Mouse (Mus musculus): ENCODE measurements around the gene 1520401A03Rik. TPM values are rescaled to one million over a fixed set of nuclear protein-coding genes. Genes with fewer than 3 reads are reported as not detected.

The 1520401A03Rik gene
- polyA plus RNA-seq, 1 experiment from 2014 or later = 0.06 TPM

Other genes with a start within 250 kb of the 1520401A03Rik start
- gene Vmn2r117, start 243.1 kb downstream of the 1520401A03Rik start, polyA plus RNA-seq (2015; fragmentation: Nextera tagmentation; extraction: Ambion mirVana) = not detected in 2 replicates
- 19.4 and 19.7 TPM in 2 replicates for gene Zfp213, start 158.5 kb downstream of the 1520401A03Rik start, polyA plus RNA-seq (2015; fragmentation: Nextera tagmentation; extraction: Ambion mirVana)
- 30.4 and 31.9 TPM in 2 replicates for gene Zfp13, start 123.3 kb downstream of the 1520401A03Rik start, polyA plus RNA-seq (2015; fragmentation: Nextera tagmentation; extraction: Ambion mirVana)
- not detected in 2 replicates for gene Zscan10, start 121.9 kb downstream of the 1520401A03Rik start, polyA plus RNA-seq (2015; fragmentation: Nextera tagmentation; extraction: Ambion mirVana)
- gene Mmp25, start 77.5 kb downstream of the 1520401A03Rik start, polyA plus RNA-seq (2015; fragmentation: Nextera tagmentation; extraction: Ambion mirVana) = 1.2 and 1.7 TPM in 2 replicates
- gene Bicdl2, start 62.3 kb downstream of the 1520401A03Rik start, polyA plus RNA-seq (2015; fragmentation: Nextera tagmentation; extraction: Ambion mirVana) = 0.22 TPM in 1 of 2 replicates, not detected in the other
- 120 and 121 TPM in 2 replicates for gene Hcfc1r1, start 49.2 kb downstream of the 1520401A03Rik start, polyA plus RNA-seq (2015; fragmentation: Nextera tagmentation; extraction: Ambion mirVana)
- gene Thoc6, start 48.9 kb downstream of the 1520401A03Rik start, polyA plus RNA-seq (2015; fragmentation: Nextera tagmentation; extraction: Ambion mirVana) = 39.1 and 42.9 TPM in 2 replicates
- gene Tnfrsf12a, start 45.3 kb downstream of the 1520401A03Rik start, polyA plus RNA-seq (2015; fragmentation: Nextera tagmentation; extraction: Ambion mirVana) = 2.4 and 2.5 TPM in 2 replicates
- 0.23 TPM in 1 of 2 replicates, not detected in the other for gene Cldn6, start 43.5 kb downstream of the 1520401A03Rik start, polyA plus RNA-seq (2015; fragmentation: Nextera tagmentation; extraction: Ambion mirVana)
- gene Cldn9, start 38.8 kb downstream of the 1520401A03Rik start, polyA plus RNA-seq (2015; fragmentation: Nextera tagmentation; extraction: Ambion mirVana) = 0.68 and 0.89 TPM in 2 replicates
- 22.6 and 23.1 TPM in 2 replicates for gene Pkmyt1, start 3.6 kb upstream of the 1520401A03Rik start, polyA plus RNA-seq (2015; fragmentation: Nextera tagmentation; extraction: Ambion mirVana)
- 70.9 and 72.6 TPM in 2 replicates for gene Paqr4, start 18.1 kb upstream of the 1520401A03Rik start, polyA plus RNA-seq (2015; fragmentation: Nextera tagmentation; extraction: Ambion mirVana)
- gene Kremen2, start 23.1 kb upstream of the 1520401A03Rik start, polyA plus RNA-seq (2015; fragmentation: Nextera tagmentation; extraction: Ambion mirVana) = 1.4 and 1.5 TPM in 2 replicates
- 242 and 257 TPM in 2 replicates for gene Flywch1, start 48.8 kb upstream of the 1520401A03Rik start, polyA plus RNA-seq (2015; fragmentation: Nextera tagmentation; extraction: Ambion mirVana)
- gene Flywch2, start 63.3 kb upstream of the 1520401A03Rik start, polyA plus RNA-seq (2015; fragmentation: Nextera tagmentation; extraction: Ambion mirVana) = 90.1 and 90.2 TPM in 2 replicates
- gene Srrm2, start 67.7 kb upstream of the 1520401A03Rik start, polyA plus RNA-seq (2015; fragmentation: Nextera tagmentation; extraction: Ambion mirVana) = 552 and 579 TPM in 2 replicates
- 1,171 and 1,223 TPM in 2 replicates for gene Elob, start 106.4 kb upstream of the 1520401A03Rik start, polyA plus RNA-seq (2015; fragmentation: Nextera tagmentation; extraction: Ambion mirVana)
- gene Prss33, start 113.3 kb upstream of the 1520401A03Rik start, polyA plus RNA-seq (2015; fragmentation: Nextera tagmentation; extraction: Ambion mirVana) = 0.15 and 0.22 TPM in 2 replicates
- not detected in 2 replicates for gene Prss32, start 121.1 kb upstream of the 1520401A03Rik start, polyA plus RNA-seq (2015; fragmentation: Nextera tagmentation; extraction: Ambion mirVana)
- gene Prss41, start 121.4 kb upstream of the 1520401A03Rik start, polyA plus RNA-seq (2015; fragmentation: Nextera tagmentation; extraction: Ambion mirVana) = 1.4 and 1.6 TPM in 2 replicates
- gene Prss21, start 145.3 kb upstream of the 1520401A03Rik start, polyA plus RNA-seq (2015; fragmentation: Nextera tagmentation; extraction: Ambion mirVana) = not detected in 2 replicates
- gene Dcpp1, start 158.1 kb upstream of the 1520401A03Rik start, polyA plus RNA-seq (2015; fragmentation: Nextera tagmentation; extraction: Ambion mirVana) = not detected in 2 replicates
- not detected in 2 replicates for gene Dcpp2, start 158.1 kb upstream of the 1520401A03Rik start, polyA plus RNA-seq (2015; fragmentation: Nextera tagmentation; extraction: Ambion mirVana)
- gene Dcpp3, start 194.7 kb upstream of the 1520401A03Rik start, polyA plus RNA-seq (2015; fragmentation: Nextera tagmentation; extraction: Ambion mirVana) = not detected in 2 replicates
- not detected in 2 replicates for gene Sbp, start 218.9 kb upstream of the 1520401A03Rik start, polyA plus RNA-seq (2015; fragmentation: Nextera tagmentation; extraction: Ambion mirVana)
- gene Sbpl, start 232.5 kb upstream of the 1520401A03Rik start, polyA plus RNA-seq (2015; fragmentation: Nextera tagmentation; extraction: Ambion mirVana) = not detected in 2 replicates